Mouse (Mus musculus) limb, embryonic 12.5 days (tissue): ENCODE data around the gene Gm19965. TPM values are rescaled to one million over a fixed set of nuclear protein-coding genes. Genes with fewer than 3 reads are reported as not detected.

Source experiments
- ATAC-seq: fragments of 200-750 bp; cut with Nextera tagmentation; 2 replicates; pipeline ENCODE4 v1.8.0; 2017; ENCODE audit warnings: low read depth, moderate TSS enrichment; ENCODE audit not compliant: insufficient number of reproducible peaks, insufficient read depth, low FRiP score, low TSS enrichment
- H3K27ac ChIP-seq: fragments of 300-500 bp; sonication (generic); 2 replicates; pipeline ENCODE4 v1.5.1; 2016; ENCODE audit warnings: mild to moderate bottlenecking, moderate library complexity
- H3K27me3 ChIP-seq: fragments of 300-500 bp; sonication (generic); 2 replicates; pipeline ENCODE4 v1.6.1; 2016; ENCODE audit warnings: mild to moderate bottlenecking, moderate library complexity
- H3K36me3 ChIP-seq: fragments of 300-500 bp; sonication (generic); 2 replicates; pipeline ENCODE4 v1.6.1; 2016; ENCODE audit warnings: mild to moderate bottlenecking, moderate library complexity
- H3K4me1 ChIP-seq: fragments of 300-500 bp; sonication (generic); replicated peaks from 2 replicates; pipeline ENCODE4 v1.6.1; 2016
- H3K4me2 ChIP-seq: fragments of 300-500 bp; sonication (generic); 2 replicates; pipeline ENCODE4 v1.6.1; 2016; ENCODE audit warnings: mild to moderate bottlenecking, moderate library complexity
- H3K4me3 ChIP-seq: fragments of 300-500 bp; sonication (generic); replicated peaks from 2 replicates; pipeline ENCODE4 v1.5.1; 2016; ENCODE audit warnings: mild to moderate bottlenecking
- H3K9ac ChIP-seq: fragments of 300-500 bp; sonication (generic); replicated peaks from 2 replicates; pipeline ENCODE4 v1.6.1; 2016; ENCODE audit warnings: mild to moderate bottlenecking, moderate library complexity
- H3K9me3 ChIP-seq: fragments of 300-500 bp; sonication (generic); 2 replicates; pipeline ENCODE4 v1.6.1; 2016; ENCODE audit warnings: mild to moderate bottlenecking, moderate library complexity
- WGBS: fragments of 180-500 bp; shearing (Covaris S2); methylation state at CpG from one replicate; pipeline ENCODE4 v1.1.7; 2016; 5-methylcytosine and 5-hydroxymethylcytosine counted together
- polyA plus RNA-seq: library from polyadenylated mRNA; unstranded; fragments of >200 nt; fragmentation: Nextera tagmentation; extraction: Ambion mirVana; gene quantifications from 2 replicates; pipeline ENCODE4 v1.2.1, GENCODE M21; 2016

Gm19965 gene
- polyA plus RNA-seq, result not detected in 2 replicates

DNA sequence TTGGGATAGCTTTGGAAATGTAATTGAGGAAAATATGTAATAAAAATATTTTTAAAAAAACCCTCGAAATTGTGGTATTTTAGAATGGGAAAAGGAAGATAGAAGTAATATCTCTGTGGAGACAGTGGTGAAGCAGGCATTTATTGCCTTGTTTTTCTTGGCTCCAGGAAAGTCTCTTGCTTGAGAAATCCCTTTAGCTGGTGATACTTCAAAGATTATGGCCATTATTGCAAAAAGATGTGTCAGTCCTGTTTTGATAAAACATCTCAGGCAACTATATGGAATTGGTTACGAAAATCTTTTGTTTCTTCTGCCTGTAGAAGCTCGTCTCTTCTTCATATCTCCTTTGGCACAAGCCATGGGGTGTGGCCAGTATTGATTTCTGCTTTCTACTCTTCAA is at the start of gene Gm19965:
TSS of gene Gm19965 (plus strand) at position 301 of the 400 bp plus-strand sequence.
- Histone ChIP-seq H3K36me3 (no peaks in the 10 kb centered on the region), H3K27ac (no peak within 1 kb of the TSS), H3K4me2 (no peak within 1 kb of the TSS), H3K9ac (no peak within 1 kb of the TSS), H3K4me1 (no peaks in the 10 kb centered on the region), H3K27me3 (no peaks in the 10 kb centered on the region), H3K4me3 (no peak within 1 kb of the TSS), H3K9me3 (no peaks in the 10 kb centered on the region)
- 80% methylated on average over 3 of the region's 3 CpGs for WGBS
- ATAC-seq, result no peak

- Histone ChIP-seq H3K27me3 (no peaks in the 10 kb centered on the region), H3K4me2 (no peak overlapping the region), H3K27ac (no peak overlapping the region), H3K9ac (no peak overlapping the region), H3K4me1 (no peaks in the 10 kb centered on the region), H3K9me3 (no peaks in the 10 kb centered on the region), H3K36me3 (no peaks in the 10 kb centered on the region), H3K4me3 (no peak overlapping the region)
- WGBS, result 92% methylated on average over 8 of the region's 8 CpGs
- ATAC-seq, result no peak
These were observed 20.3 kb upstream of the Gm19965 start for GRCm38 (mm10) chr1:116782471-116782989.
